Mouse (Mus musculus): ENCODE measurements around the gene Glo1.
A peak's percentile ranks its signal among the peaks of the same experiment; 100 is the strongest.
"Not testable (repeated sequence)": the region's sequence is repeated elsewhere in the genome, so short reads cannot be mapped to it uniquely, and the experiment has no call there.

Gene Glo1

GRCm38 (mm10) chr17:30626719-30627118 lies at the start of gene Glo1:
TSS of gene Glo1 (minus strand) at chr17:30626871.
- not testable (repeated sequence) for DNase-seq (ENCODE audit: low read depth, low spot score)

DNA sequence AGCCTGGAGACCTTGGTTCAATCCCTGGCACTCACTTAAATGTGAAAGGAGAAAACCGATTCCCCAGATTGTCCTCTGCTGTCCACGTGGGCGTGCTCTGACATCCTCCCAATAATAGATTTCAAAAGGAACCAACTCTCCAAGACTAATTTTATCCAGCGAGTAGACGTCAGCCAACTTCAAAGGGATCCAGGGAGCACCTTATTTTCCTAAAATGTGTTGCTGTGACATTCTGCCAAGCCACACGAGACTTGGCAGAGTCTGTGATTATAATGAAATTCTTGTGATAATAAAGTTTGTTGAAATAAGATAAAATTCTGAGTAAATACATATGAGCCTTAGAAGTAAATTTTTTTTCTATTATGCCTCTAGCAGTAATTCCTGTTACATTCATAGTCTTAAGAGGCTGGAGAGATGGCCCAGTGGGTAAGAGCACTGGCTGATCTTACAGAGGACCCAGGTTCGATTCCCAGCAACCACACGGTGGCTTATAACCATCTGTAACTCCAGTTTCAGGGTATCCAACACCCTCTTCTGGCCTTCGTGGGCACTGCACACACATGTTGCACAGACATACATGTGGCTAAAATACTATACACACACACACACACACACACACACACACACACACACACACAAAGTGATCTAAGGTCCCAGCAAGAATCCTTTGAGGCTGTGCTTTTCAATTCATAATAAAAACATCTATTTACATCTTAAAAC lies 48.5 kb upstream of the Glo1 start:
- DNase-seq (ENCODE audit: low read depth, low spot score) = no peak

- no peak for DNase-seq (ENCODE audit: low read depth, low spot score)
Measured at GRCm38 (mm10) chr17:30673023-30673422, 46.4 kb upstream of the Glo1 start.

- DNase-seq (ENCODE audit: low read depth, low spot score) = no peak
Measured at GRCm38 (mm10) chr17:30672556-30672955, 45.9 kb upstream of the Glo1 start.

DNA sequence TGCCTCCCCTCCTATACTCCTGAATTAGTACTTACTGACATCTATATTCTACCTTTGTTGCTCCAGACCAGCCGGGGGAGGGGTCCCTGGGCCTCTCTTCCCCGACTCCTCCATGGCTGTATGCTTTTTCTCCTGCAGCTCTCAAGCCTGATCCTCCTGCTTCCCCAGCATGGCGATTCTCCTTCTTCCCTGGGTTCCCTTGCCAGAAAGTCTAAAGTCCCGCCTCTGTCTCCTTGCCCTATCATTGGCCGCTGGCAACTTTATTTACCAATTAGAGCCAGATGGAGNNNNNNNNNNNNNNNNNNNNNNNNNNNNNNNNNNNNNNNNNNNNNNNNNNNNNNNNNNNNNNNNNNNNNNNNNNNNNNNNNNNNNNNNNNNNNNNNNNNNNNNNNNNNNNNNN lies 38.2 kb upstream of the Glo1 start:
- no peak for DNase-seq (ENCODE audit: low read depth, low spot score)

DNA sequence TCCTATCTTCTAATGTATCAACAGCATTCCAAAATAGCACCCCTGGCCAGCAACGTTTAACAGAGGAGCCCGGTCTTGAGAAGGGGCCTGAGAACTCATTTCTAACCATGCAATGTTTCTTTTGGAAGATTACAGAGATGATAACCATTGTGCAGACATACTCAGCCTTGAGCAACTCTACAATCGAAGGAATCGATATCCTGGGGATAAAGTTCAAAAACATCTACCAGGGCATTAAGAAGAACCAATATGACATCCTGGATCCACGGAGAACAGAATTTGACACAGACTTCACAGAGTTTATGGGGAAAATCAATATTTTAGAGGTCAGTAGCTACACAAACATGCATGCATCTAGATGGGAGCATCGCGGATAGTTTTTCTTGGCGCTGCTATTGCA lies 36.5 kb upstream of the Glo1 start:
- no peak for DNase-seq (ENCODE audit: low read depth, low spot score)

GRCm38 (mm10) chr17:30662131-30662530 lies 35.5 kb upstream of the Glo1 start:
- DNase-seq (ENCODE audit: low read depth, low spot score) = no peak

- DNase-seq (ENCODE audit: low read depth, low spot score) = no peak
Measured at GRCm38 (mm10) chr17:30658152-30658544, 31.5 kb upstream of the Glo1 start.

GRCm38 (mm10) chr17:30657530-30658151 lies 31.0 kb upstream of the Glo1 start:
- DNase-seq (ENCODE audit: low read depth, low spot score) = no peak

DNA sequence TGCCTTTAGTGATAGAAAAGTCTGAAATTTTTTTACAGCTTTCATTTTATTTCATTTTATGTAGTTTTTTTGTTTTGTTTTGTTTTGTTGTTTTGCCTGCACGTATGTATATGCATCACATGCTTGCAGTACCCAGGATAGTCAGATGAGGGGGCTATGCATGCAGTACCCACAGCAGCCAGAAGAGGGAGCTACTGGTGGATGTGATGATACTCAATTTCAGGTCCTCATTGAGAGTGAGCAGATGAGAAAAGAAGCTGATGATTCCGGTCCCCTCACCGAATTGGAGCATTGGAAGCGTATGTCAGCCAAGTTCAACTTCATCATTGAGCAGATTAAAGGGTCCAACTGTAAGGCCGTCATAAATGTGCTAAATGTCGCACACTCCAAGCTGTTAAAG lies 26.3 kb upstream of the Glo1 start:
- no peak for DNase-seq (ENCODE audit: low read depth, low spot score)

DNA sequence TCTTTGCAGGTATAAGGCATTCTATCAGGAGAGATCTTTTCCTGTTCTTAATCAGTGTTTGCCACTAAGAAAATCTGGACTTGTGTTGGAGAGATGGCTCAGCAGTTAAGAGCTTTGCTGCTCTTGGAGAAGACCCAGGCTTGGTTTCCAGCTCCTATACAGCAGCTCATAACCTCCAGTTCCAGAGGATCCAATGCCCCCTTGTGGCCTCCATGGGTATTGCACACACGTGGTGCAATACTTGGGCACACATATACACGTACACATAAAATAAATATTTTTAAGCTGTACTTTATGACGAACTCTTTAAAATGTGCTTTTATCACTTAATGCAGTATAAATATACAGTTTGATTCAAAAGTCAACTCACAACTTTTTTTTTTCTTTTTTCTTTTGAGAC lies 22.1 kb upstream of the Glo1 start:
- no peak for DNase-seq (ENCODE audit: low read depth, low spot score)

- no peak for DNase-seq (ENCODE audit: low read depth, low spot score)
Measured at GRCm38 (mm10) chr17:30640896-30641295, 14.2 kb upstream of the Glo1 start.

- no peak for DNase-seq (ENCODE audit: low read depth, low spot score)
Measured at GRCm38 (mm10) chr17:30638996-30639395, 12.3 kb upstream of the Glo1 start.

GRCm38 (mm10) chr17:30637714-30638113 lies 11.0 kb upstream of the Glo1 start:
- no peak for DNase-seq (ENCODE audit: low read depth, low spot score)

GRCm38 (mm10) chr17:30635367-30635766 lies 8.7 kb upstream of the Glo1 start:
- DNase-seq (ENCODE audit: low read depth, low spot score) = peak; percentile 58

- not testable (repeated sequence) for DNase-seq (ENCODE audit: low read depth, low spot score)
Measured at GRCm38 (mm10) chr17:30624132-30624531, 2.5 kb downstream of the Glo1 start, which contains the start of gene Dnah8. TSS of gene Dnah8 (plus strand) at chr17:30624354.

DNA sequence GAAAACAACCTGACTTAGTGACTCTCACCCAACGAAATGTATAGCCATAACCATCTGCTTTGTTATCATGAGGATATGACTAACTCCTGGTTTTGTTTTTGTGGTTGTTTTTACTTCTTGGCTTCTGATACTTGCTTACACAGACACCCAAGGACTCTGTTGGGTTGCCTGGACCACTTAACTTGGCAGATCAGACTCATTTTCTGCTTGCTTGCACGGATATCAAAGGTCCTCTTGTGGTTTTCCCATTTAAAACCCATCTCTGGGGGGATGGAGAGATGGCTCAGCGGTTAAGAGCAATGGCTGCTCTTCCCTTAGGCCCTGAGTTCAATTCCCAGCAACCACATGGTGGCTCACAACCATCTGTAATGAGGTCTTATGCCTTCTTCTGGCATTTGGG lies 3.5 kb downstream of the Glo1 start:
- no peak for DNase-seq (ENCODE audit: low read depth, low spot score)

- DNase-seq (ENCODE audit: low read depth, low spot score) = no peak
Measured at GRCm38 (mm10) chr17:30621450-30621849, 5.2 kb downstream of the Glo1 start.

GRCm38 (mm10) chr17:30620548-30620947 lies 6.1 kb downstream of the Glo1 start:
- DNase-seq (ENCODE audit: low read depth, low spot score) = no peak

GRCm38 (mm10) chr17:30619153-30619552 lies 7.5 kb downstream of the Glo1 start:
- DNase-seq (ENCODE audit: low read depth, low spot score) = no peak

- DNase-seq (ENCODE audit: low read depth, low spot score) = no peak
Measured at GRCm38 (mm10) chr17:30618136-30618891, 8.4 kb downstream of the Glo1 start.

GRCm38 (mm10) chr17:30616203-30616602 lies 10.5 kb downstream of the Glo1 start:
- no peak for DNase-seq (ENCODE audit: low read depth, low spot score)

GRCm38 (mm10) chr17:30613350-30613749 lies 13.3 kb downstream of the Glo1 start:
- no peak for DNase-seq (ENCODE audit: low read depth, low spot score)

All from WW6 (cell line).